Mouse (Mus musculus): Measurements from ENCODE around the gene Nr1d2. TPM values are rescaled to one million over a fixed set of nuclear protein-coding genes. Genes with fewer than 3 reads are reported as not detected.
A peak's percentile ranks its signal among the peaks of the same experiment; 100 is the strongest.

Nr1d2 gene
- 10.5 and 12.5 TPM in 2 replicates for polyA plus RNA-seq (2014; fragmentation: Nextera tagmentation; extraction: Ambion mirVana)

- no peaks in the 10 kb centered on the region for H3K27me3 ChIP-seq (ENCODE audit: control insufficient read depth, insufficient read depth, low read length)
These were observed at the start of gene Nr1d2 for GRCm38 (mm10) chr14:18238750-18239731. Gene Nr1d2, minus strand, starts transcription at chr14:18239127.

DNA sequence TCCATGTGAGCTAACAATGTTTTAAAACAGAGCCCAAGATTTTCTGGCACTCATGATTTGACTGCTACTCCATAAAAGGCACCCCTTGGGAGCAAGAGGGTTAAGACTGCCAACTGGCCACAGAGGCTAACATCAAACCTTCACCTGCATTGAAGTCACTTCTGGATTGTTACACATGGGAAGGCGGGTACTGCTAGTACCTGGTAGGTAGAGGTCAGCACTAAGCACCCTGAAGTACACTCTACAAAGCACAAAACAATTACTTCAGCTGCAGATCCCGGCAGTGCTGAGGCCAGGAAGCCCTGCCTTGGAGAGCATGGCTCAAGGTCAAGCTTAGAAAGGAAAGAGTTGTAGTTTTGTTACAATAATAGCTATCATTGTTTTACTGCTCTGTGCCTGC is 48.5 kb upstream of the Nr1d2 start:
- H3K27me3 ChIP-seq (ENCODE audit: control insufficient read depth, insufficient read depth, low read length), result no peaks in the 10 kb centered on the region
- no peak overlapping the region for H3K4me2 ChIP-seq
- no peaks in the 10 kb centered on the region for H3K9me3 ChIP-seq (replicated peaks; ENCODE audit: control insufficient read depth, low read length)
- no peak for ATAC-seq (replicated peaks; ENCODE audit: insufficient number of reproducible peaks, low FRiP score, low TSS enrichment)
- WGBS (ENCODE audit: insufficient replicate concordance), result 61% methylated on average over 2 of the region's 2 CpGs
- no peaks in the 10 kb centered on the region for H3K36me3 ChIP-seq (ENCODE audit: control insufficient read depth, insufficient read depth, low read length)
- H3K9ac ChIP-seq (ENCODE audit: low read depth, low read length), result no peak overlapping the region
- H3K4me3 ChIP-seq (ENCODE audit: low read depth, low read length), result no peak overlapping the region
- H3K27ac ChIP-seq (ENCODE audit: low read depth, low read length), result no peak overlapping the region
- no peaks in the 10 kb centered on the region for H3K4me1 ChIP-seq (ENCODE audit: control insufficient read depth, insufficient read depth, low read length)

More at GRCm38 (mm10) chr14:18238750-18239731, at the start of gene Nr1d2:
- H3K9me3 ChIP-seq (replicated peaks; ENCODE audit: control insufficient read depth, low read length), result no peaks in the 10 kb centered on the region
- peak within 1 kb of the TSS; percentile 88 for H3K4me3 ChIP-seq (ENCODE audit: low read depth, low read length)
- peak within 1 kb of the TSS; percentile 81 for H3K4me2 ChIP-seq
- H3K27ac ChIP-seq (ENCODE audit: low read depth, low read length), result peak within 1 kb of the TSS; percentile 94
- H3K36me3 ChIP-seq (ENCODE audit: control insufficient read depth, insufficient read depth, low read length), result no peaks in the 10 kb centered on the region
- ATAC-seq (replicated peaks; ENCODE audit: insufficient number of reproducible peaks, low FRiP score, low TSS enrichment), result peak; percentile 90
- H3K9ac ChIP-seq (ENCODE audit: low read depth, low read length), result peak within 1 kb of the TSS; percentile 78
- WGBS (ENCODE audit: insufficient replicate concordance), result 1% methylated on average over 54 of the region's 66 CpGs
- no peaks in the 10 kb centered on the region for H3K4me1 ChIP-seq (ENCODE audit: control insufficient read depth, insufficient read depth, low read length)

DNA sequence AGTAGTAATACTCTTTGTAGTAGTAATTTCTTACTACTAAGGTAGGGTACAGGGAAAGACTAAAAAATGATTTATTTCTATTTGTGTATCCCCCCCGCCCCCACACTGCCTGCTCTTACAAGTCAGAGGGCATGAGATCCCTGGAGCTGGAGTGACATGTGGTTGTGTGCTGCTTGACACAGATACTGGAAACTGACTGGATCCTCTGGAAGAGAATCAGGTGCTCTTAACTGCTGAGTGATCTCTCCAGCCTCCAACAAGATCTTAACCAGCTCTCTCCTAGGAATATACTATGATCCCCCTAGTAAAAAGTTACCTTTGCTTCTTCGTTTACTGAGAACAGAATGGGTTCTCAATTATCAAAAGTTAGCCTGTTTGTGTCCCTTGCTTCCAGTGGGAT is 47.5 kb upstream of the Nr1d2 start:
- Histone ChIP-seq H3K9me3 (replicated peaks; ENCODE audit: control insufficient read depth, low read length) (no peaks in the 10 kb centered on the region), H3K36me3 (ENCODE audit: control insufficient read depth, insufficient read depth, low read length) (no peaks in the 10 kb centered on the region), H3K27ac (ENCODE audit: low read depth, low read length) (no peak overlapping the region), H3K27me3 (ENCODE audit: control insufficient read depth, insufficient read depth, low read length) (no peaks in the 10 kb centered on the region), H3K4me3 (ENCODE audit: low read depth, low read length) (no peak overlapping the region), H3K4me2 (no peak overlapping the region), H3K9ac (ENCODE audit: low read depth, low read length) (no peak overlapping the region), H3K4me1 (ENCODE audit: control insufficient read depth, insufficient read depth, low read length) (no peaks in the 10 kb centered on the region)
- 82% methylated on average over 2 of the region's 2 CpGs for WGBS (ENCODE audit: insufficient replicate concordance)
- ATAC-seq (replicated peaks; ENCODE audit: insufficient number of reproducible peaks, low FRiP score, low TSS enrichment), result no peak

DNA sequence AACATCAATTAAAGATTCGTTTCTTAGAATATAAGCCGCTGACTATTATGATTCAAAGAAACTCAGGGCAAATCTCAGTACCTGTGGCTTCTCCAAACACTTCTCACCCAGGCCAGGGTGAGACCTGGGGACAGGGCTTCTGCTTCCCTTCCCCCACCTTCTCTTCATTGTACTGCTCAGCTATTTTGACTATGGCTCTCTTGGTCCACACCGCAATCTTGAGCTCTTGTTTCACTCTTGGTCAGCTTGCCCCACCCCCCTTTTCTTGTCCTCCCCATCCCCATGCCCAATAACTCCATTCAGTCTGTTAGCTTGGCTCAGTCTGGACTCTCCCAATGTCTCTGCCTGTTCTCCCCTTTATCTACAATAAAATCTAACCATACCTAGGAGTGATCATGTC is 46.5 kb upstream of the Nr1d2 start:
- 89% methylated on average over 3 of the region's 3 CpGs for WGBS (ENCODE audit: insufficient replicate concordance)

GRCm38 (mm10) chr14:18284581-18284980 is 45.7 kb upstream of the Nr1d2 start:
- no peaks in the 10 kb centered on the region for H3K36me3 ChIP-seq (ENCODE audit: control insufficient read depth, insufficient read depth, low read length)
- H3K27me3 ChIP-seq (ENCODE audit: control insufficient read depth, insufficient read depth, low read length), result no peaks in the 10 kb centered on the region
- no peak overlapping the region for H3K4me3 ChIP-seq (ENCODE audit: low read depth, low read length)
- no peaks in the 10 kb centered on the region for H3K4me1 ChIP-seq (ENCODE audit: control insufficient read depth, insufficient read depth, low read length)
- H3K9me3 ChIP-seq (replicated peaks; ENCODE audit: control insufficient read depth, low read length), result no peaks in the 10 kb centered on the region
- H3K4me2 ChIP-seq, result no peak overlapping the region
- no peak for ATAC-seq (replicated peaks; ENCODE audit: insufficient number of reproducible peaks, low FRiP score, low TSS enrichment)
- no peak overlapping the region for H3K9ac ChIP-seq (ENCODE audit: low read depth, low read length)
- 82% methylated on average over 2 of the region's 2 CpGs for WGBS (ENCODE audit: insufficient replicate concordance)
- no peak overlapping the region for H3K27ac ChIP-seq (ENCODE audit: low read depth, low read length)

More for the DNA sequence above, 46.5 kb upstream of the Nr1d2 start:
- H3K9me3 ChIP-seq (replicated peaks; ENCODE audit: control insufficient read depth, low read length), result no peaks in the 10 kb centered on the region
- ATAC-seq (replicated peaks; ENCODE audit: insufficient number of reproducible peaks, low FRiP score, low TSS enrichment), result no peak
- H3K4me1 ChIP-seq (ENCODE audit: control insufficient read depth, insufficient read depth, low read length), result no peaks in the 10 kb centered on the region
- no peak overlapping the region for H3K4me3 ChIP-seq (ENCODE audit: low read depth, low read length)
- H3K4me2 ChIP-seq, result no peak overlapping the region
- no peak overlapping the region for H3K27ac ChIP-seq (ENCODE audit: low read depth, low read length)
- no peaks in the 10 kb centered on the region for H3K36me3 ChIP-seq (ENCODE audit: control insufficient read depth, insufficient read depth, low read length)
- H3K27me3 ChIP-seq (ENCODE audit: control insufficient read depth, insufficient read depth, low read length), result no peaks in the 10 kb centered on the region
- H3K9ac ChIP-seq (ENCODE audit: low read depth, low read length), result no peak overlapping the region

DNA sequence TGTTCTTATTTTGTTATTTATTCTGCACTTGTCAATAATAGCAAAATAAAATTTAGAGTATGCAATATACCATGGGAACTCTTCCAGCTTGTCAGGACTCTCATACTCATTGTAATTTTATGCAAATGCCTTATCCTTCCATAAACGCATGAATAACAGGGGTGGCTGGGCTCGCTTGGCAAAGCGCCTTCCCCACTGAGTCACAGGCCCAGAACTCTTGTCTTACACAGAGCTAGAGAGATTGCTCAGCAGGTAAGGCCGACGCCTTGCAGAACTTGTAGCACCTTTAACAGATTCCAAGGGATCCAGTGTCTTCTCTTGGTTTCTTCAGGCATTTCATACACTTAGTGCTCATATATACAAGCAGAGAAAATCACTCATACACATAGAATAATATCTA is 41.4 kb upstream of the Nr1d2 start:
- Histone ChIP-seq H3K4me2 (no peak overlapping the region), H3K27ac (ENCODE audit: low read depth, low read length) (no peak overlapping the region), H3K4me3 (ENCODE audit: low read depth, low read length) (no peak overlapping the region), H3K9ac (ENCODE audit: low read depth, low read length) (no peak overlapping the region), H3K9me3 (replicated peaks; ENCODE audit: control insufficient read depth, low read length) (no peaks in the 10 kb centered on the region), H3K36me3 (ENCODE audit: control insufficient read depth, insufficient read depth, low read length) (peaks cover 7% of the 10 kb centered on the region), H3K27me3 (ENCODE audit: control insufficient read depth, insufficient read depth, low read length) (no peaks in the 10 kb centered on the region), H3K4me1 (ENCODE audit: control insufficient read depth, insufficient read depth, low read length) (no peaks in the 10 kb centered on the region)
- WGBS (ENCODE audit: insufficient replicate concordance), result 88% methylated on average over 5 of the region's 5 CpGs
- ATAC-seq (replicated peaks; ENCODE audit: insufficient number of reproducible peaks, low FRiP score, low TSS enrichment), result no peak

- Histone ChIP-seq H3K27ac (ENCODE audit: low read depth, low read length) (no peak overlapping the region), H3K4me3 (ENCODE audit: low read depth, low read length) (no peak overlapping the region), H3K9me3 (replicated peaks; ENCODE audit: control insufficient read depth, low read length) (no peaks in the 10 kb centered on the region), H3K4me1 (ENCODE audit: control insufficient read depth, insufficient read depth, low read length) (no peaks in the 10 kb centered on the region), H3K36me3 (ENCODE audit: control insufficient read depth, insufficient read depth, low read length) (peaks cover 7% of the 10 kb centered on the region), H3K9ac (ENCODE audit: low read depth, low read length) (no peak overlapping the region), H3K4me2 (no peak overlapping the region), H3K27me3 (ENCODE audit: control insufficient read depth, insufficient read depth, low read length) (no peaks in the 10 kb centered on the region)
- WGBS (ENCODE audit: insufficient replicate concordance), result 81% methylated on average over 1 of the region's 1 CpGs
- ATAC-seq (replicated peaks; ENCODE audit: insufficient number of reproducible peaks, low FRiP score, low TSS enrichment), result no peak
These were observed 35.6 kb upstream of the Nr1d2 start for GRCm38 (mm10) chr14:18274526-18274925.

GRCm38 (mm10) chr14:18271666-18272065 is 32.7 kb upstream of the Nr1d2 start:
- Histone ChIP-seq H3K36me3 (ENCODE audit: control insufficient read depth, insufficient read depth, low read length) (peaks cover 2% of the 10 kb centered on the region; the same call in 1 of the 2 replicates), H3K9ac (ENCODE audit: low read depth, low read length) (peak overlapping the region; percentile 67), H3K4me2 (peak overlapping the region; percentile 76), H3K27ac (ENCODE audit: low read depth, low read length) (no peak overlapping the region), H3K4me1 (ENCODE audit: control insufficient read depth, insufficient read depth, low read length) (no peaks in the 10 kb centered on the region), H3K4me3 (ENCODE audit: low read depth, low read length) (peak overlapping the region; percentile 97), H3K9me3 (replicated peaks; ENCODE audit: control insufficient read depth, low read length) (no peaks in the 10 kb centered on the region), H3K27me3 (ENCODE audit: control insufficient read depth, insufficient read depth, low read length) (no peaks in the 10 kb centered on the region)
- ATAC-seq (replicated peaks; ENCODE audit: insufficient number of reproducible peaks, low FRiP score, low TSS enrichment), result no peak
- WGBS (ENCODE audit: insufficient replicate concordance), result 8% methylated on average over 7 of the region's 7 CpGs

Data from heart, embryonic 11.5 days (tissue).